Mouse (Mus musculus): Measurements from ENCODE around the gene Sipa1l2. TPM values are rescaled to one million over a fixed set of nuclear protein-coding genes. Genes with fewer than 3 reads are reported as not detected.
"Not testable (repeated sequence)": the region's sequence is repeated elsewhere in the genome, so short reads cannot be mapped to it uniquely, and the experiment has no call there.

Sipa1l2 gene
- polyA plus RNA-seq, 2 experiments from 2014 or later = 2.8 to 3.0 TPM

DNA sequence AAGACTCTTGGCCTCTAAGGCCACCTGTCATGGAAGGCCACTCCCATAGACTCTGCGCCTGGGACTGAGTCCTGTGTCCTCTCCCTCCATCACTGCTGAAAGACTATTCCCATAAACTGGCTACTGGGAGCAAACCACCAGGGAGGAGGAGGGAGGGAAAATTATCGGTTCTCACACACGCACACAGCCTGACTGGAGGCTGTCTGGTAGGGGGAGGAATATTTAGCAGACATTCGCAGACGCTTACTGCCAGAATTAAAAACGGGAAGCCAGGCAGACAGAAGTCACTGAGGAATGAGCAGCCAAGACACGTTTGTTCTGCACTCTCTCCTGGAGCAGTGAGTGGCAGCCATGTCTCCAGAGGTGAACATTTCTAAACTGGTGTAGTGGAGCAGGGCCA, 35.9 kb downstream of the Sipa1l2 start:
- ATAC-seq = no peak

DNA sequence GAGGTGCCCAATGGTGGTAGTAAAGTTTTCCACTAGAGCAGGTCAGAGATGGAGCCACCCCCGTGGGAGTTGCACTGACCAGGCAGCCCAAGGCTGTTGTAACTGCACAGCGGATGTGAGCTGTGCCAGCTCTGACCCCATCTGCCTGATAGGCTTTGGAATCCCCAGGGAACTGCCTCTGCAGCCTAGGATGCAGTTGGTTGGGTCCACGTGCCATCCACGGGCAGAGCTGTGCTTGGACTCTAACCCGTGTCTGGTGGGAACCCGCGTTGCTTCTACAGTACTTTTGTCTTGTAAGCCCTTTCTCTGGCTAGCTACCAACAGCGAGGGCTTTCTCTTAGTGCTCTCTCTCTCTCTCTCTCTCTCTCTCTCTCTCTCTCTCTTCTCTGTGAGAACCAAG, 36.7 kb downstream of the Sipa1l2 start:
- ATAC-seq = no peak

DNA sequence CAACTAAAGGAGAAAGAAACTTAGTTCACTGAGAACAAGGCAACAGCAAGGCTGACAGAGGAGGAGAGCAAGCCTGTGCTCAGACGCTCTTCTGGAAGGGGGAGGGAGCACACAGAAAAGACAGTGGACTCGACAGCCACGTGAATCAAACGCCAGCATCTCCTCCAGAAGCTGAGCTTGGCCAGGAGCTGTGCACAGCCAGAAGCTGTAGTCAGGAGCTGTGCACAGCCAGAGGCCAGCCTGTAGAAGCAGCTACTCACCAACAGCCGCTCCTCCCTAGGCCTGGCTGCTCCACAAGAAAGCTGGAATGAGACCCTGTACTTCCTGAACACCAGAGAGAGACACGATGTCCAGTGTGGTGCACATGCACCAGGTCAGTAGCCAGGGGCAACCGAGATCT, 37.4 kb downstream of the Sipa1l2 start:
- peak; percentile 36 for ATAC-seq

DNA sequence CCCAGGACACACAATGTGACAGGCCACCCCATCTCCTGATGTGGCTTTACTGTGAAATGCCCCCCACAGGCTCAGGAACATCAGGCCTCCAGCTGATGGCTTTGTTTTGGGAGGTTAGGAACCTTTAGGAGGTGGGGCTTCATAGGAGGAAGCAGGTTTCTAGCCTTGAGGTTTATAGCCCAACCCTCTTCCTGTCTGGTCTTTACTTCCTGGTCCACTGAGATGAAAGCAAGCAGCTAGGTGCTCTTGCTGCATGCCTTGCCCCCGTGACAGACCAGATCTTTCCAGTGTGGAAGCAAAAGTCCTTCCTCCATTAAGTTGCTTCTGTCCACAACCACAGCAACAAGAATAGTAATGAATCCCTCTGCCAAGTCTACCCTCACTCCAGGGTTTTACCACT, 38.0 kb downstream of the Sipa1l2 start:
- peak; percentile 98 for ATAC-seq

DNA sequence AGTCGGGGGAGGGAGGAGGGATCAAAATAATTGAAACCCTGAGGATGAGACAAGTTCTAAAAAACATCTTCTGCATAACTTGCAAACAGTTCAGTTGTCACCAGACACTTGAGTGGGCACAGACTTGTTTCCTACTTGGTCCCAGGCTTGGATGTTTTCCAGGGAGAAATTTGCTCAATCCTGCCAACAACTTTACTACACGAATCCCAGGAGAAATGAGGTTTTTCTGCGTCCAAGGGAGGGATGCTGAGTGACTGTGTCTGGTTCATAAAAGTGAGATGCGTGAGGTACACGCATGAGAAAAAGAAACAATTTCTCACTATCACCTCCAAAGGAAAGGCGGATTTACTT, 38.5 kb downstream of the Sipa1l2 start:
- no peak for ATAC-seq

DNA sequence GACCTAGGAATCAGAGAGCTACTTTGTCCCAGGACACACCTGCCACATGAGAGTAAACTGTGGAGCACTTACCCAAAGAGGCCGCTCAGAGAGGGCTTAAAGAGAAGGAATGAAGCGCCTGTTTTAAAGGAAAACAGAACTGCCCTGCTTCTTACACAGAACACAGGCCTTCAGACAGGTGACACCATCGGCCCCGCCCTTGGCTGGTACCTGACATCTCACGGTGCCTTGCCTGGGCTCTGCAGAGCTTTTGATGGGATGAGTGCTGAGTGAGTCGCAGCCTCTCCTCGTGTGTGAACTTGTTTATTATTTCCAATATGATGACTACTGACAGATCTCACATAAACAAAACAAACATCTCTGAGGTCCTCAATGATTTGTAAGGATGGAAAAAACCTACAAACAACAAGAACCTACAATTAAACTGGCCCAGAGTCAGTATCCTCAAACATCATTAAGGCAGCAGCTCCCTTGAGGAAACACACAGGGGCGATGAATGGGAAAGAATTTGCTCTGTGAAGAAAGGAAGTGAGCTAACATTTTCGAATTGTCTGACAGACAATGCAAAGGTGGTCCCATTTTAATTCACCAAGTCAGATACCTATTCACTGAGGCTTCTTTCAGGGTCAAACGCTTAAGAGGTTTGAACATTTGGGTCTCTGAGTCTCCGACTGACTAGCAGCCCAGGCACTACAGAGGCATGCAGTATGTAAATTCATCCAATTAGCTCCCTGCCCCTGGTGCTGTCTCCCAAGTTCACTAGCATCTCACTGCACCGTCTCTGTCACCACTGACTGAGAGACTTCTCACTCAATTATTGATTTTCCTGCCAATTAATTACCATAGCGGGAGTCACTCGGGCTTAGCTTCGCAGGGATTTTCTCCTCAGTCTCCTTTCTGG, 39.2 kb downstream of the Sipa1l2 start:
- ATAC-seq = no peak

DNA sequence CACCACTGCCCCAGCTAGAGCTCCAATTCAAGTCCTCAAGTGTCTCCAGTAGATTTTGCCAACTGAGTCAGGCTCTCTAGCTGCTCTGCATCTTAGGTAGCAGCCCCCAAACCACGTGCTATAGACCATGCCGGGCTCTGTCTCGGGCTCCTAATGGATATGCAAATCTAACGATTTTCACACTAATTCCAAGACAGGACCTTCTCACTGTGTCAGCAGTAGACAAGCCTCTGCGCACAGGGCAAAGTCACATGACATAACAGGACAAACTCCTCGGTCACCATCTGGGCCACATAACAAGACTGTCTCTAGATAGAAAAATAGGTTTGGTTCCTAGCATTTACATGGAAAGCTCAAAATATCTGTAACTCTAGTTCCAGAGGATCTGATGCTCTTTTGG, 40.6 kb downstream of the Sipa1l2 start:
- no peak for ATAC-seq

DNA sequence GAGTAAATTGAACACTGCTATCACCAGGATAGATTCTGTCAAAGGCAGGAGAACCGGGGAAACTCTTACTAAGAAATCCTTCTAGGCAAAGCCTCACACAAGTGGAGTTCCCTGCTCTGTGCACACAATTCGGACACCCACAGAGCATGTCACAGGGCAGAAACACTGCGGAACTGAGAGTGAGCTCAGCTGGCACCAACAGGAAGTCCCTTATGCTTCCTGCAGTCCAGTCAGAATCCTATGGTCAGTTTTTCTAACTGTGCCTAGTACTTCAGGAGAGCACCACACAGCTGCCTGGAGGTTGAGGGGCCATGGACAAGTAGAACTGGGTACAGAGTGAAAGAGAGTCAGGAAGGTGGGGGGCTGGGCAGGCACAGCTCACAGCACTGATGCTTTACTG, 41.7 kb downstream of the Sipa1l2 start:
- ATAC-seq = no peak

DNA sequence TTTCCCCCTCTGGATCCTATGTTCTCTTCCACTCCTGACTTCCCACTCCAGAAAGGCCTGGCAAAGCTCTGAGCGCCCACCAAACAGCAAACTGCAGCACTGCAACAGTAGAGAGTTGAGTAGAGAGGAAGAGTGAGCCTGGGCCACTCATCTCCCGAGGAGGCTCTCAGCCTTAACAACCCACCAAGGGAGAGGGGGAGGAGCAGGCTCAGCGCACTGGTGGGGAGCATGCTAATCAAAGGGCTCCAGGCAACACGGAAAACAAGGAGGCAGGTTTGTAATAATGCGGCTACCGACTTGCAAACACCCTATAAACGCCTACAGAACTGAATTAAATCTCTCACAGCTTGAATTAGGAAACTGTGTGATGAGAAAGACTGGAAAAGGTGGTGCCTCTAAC, 42.6 kb downstream of the Sipa1l2 start:
- no peak for ATAC-seq

DNA sequence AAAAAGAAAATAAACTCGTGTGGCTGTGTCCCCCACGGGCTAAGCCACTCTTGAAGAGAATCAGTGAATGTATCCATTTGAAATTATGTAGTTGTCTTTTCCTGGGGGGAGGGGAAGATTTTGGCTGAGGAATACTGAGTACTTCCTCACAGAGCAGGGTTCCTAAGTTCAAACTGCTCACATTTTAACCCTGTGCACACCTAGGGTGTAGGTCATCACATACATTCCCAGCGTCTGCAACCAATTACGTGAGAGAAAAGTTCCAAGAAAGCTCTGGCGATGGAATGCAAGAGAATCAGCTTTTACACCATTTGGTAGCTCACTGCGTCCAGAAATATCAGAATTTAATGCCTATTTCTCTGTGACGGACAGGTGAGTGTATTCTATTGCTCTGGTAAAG, 43.0 kb downstream of the Sipa1l2 start:
- no peak for ATAC-seq

DNA sequence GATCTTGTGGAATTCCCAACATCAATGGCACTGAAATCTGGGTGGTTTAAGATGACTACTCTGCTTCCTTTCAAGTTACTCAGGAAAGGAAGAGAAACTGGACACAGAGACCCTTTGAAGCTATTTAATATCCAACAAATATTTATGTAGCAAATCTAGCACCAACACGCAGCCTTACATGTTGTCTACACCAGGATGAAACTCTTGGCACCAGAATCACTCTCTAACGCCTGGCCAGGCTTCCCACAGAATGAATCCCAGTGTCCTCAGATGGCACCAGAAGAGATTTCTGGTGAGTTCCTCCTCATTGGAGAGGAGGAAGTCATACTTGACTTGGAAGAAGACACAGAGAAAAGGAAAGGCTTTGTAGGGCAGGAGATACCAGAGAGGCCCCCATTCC, 45.1 kb downstream of the Sipa1l2 start:
- ATAC-seq = no peak

DNA sequence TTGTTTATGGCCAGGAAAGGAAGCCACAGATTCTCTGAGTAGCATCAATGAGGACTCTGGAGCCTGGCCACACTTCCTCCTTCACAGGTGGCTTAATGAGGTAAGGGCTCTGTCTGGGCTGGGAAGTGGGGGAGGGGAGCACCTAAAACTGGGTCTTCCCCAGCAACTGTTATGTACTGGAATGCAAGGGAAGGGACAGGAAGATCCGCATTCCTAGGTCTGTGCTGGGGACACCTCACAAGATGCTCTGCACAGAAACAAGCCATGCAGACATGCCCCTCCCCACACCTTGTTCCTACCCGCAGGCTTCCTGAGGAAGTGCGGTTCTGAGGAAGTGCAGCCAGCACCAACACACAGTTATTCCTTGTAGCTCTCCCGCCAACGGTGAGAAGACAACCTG, 46.4 kb downstream of the Sipa1l2 start:
- ATAC-seq = peak; percentile 38

DNA sequence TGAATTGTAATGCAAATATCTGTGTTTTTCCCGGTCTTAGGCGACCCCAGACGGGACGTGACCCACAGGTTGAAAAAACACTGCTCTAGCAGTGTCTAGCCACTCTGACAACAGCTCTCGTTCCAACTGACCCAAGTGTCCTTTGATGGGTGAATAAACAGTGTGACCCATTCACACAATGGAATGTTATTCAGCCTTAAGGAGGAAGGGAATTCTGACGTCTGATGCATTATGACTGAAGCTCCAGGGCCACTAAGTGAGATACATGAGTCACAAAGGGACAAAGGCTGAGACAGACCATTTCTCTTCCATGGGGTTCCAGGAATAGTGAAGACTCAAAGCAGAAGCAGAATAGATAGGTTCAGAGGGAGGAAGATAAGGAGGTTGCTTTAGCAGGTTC, 47.5 kb downstream of the Sipa1l2 start:
- no peak for ATAC-seq

DNA sequence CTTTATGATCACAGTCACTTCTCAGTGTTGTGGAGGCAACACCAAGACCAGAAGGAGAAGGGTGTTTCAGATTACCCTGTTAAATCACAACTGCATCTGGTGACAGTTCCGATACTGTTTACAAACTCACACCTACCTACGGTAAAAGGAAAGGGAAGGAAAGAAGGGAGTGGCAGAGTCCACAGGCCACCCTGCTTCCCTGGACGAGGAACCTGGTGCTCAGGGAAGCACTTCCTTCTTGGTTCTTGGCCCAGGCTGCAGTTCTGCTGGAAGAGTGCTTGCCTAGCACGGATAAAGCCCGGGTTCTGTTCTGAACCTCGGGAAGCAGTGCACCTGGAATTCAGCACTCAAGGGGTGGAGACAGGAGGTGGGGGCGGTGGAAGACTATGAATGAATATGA, 48.5 kb downstream of the Sipa1l2 start:
- no peak for ATAC-seq

DNA sequence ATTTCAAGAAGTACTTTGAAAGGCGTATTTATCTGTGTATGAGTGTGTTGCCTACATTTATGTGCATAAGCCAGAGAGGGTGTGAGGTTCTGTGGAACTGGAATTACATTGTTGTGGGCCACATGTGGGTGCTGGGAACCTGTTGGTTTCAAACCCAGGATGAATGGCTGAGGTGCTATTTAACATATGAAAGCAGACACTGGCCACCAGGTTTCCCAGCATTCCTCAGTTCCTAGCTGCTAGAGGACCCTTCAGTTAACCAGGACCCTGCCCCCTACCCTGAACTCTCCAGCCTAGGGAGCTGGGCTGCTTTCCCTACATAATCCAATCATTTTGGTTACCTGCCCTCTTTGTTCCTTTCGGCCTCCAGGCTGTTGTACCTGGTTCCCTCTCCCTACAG, 49.3 kb downstream of the Sipa1l2 start:
- ATAC-seq = not testable (repeated sequence)

DNA sequence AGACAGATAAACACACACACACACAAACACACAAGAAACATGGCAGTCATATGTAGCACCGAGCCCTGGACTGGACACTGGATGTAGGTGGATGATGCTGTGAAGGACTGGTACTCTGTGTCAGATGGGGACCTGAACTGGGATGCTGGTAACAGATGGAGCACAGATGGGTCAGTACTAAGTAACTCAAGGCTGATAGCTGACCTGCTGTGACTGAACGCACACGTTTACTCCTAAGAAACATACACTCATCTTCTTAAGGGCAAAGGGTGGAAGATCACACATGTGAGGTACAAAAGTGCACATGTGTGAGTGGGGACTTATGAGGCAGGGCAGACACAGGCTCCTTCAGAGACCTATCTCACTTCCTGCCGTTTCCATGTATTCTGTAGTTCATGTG, 50.7 kb downstream of the Sipa1l2 start:
- no peak for ATAC-seq

DNA sequence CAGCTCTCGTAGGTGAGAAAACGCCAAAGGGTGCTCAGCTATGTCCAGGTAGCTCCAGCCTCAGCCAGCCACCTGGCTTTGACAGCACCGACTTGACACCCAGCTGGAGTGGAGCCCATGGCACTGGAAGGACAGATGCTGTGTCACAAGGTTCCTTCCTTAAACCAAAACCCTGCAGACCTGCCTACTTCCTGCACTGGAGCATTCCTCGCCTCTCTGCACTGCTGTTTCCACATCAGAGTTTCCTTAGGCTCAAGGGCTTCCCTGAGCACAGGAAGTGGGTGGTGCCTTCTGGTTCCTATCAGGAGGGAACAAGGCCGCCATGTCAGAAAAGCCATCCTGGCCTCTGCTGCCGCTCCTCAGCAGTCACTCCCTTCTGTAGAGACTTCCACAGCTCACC, 51.3 kb downstream of the Sipa1l2 start:
- peak; percentile 67 for ATAC-seq

DNA sequence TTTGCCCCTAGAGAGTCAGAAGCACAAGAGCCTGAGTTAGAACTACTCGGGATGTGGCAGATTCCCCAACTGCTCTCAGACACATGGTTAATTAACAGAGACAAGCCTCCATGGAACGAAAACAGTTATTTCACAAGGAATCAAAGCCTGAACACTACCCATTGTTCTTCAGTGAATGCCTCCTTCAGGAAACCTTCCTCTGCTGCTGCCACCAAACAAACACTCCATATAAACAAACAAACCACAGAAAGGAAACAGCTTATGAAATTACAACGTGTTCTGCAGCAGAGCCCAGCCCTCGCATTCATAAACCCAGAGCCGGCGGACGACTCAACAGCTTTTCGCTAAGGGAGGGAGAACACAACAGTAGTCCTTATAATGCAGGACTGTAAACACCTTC, 52.2 kb downstream of the Sipa1l2 start:
- ATAC-seq = no peak

DNA sequence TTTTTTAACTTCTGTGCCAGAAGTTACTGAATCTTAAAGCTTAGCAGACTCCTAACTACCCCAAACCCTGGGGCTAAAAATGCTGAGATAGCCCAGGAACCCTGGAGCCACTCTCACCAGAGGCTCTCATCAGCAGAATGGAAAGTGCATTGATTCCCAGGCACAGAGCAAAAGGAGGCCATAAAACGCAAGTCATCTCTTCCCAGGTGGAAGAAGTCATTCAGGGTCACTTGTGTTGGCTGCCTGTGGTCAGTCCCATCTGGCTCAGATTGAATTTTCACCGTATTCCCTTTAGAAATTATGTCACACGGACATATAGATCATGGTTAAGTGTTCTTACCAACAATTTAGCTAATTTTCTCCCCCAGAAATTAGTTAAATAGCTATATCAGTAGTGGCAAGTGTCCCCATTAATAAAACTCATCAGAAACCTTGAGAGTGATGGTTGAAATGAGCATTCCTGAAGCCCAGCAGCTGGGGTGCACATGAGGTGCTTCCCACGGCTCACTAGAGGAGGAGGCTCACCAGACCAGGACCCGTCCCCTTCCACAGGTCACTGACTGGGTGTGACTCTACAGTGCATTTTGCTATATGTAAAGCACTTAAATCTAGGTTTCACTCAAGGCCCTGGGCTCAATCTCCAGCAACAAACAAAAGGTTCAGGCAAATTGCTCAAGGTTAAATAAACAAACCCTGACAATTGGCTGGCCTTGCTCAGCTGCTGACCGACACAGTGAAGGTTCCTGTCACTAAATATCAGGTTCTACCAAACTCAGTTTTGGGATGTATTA, 53.3 kb downstream of the Sipa1l2 start:
- ATAC-seq = no peak

DNA sequence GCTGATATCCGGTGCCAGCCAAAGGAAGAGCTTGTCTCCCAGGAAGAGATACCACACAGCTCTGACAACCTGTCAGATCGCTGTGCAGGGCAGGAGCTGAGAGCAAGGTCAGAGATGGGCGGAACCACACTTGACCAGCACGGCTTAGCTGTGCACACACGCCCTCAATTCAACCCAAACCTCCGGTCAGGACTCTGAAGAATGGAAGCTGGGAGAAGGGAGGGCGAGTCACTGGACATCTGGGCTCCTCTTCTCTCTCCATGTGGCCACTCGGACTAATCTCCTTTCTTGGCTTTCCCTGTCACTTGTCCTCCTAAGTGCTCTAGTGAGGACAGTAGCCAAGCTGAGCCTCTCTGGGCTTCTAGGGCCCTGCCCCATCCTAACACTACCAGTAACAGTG, 53.9 kb downstream of the Sipa1l2 start:
- no peak for ATAC-seq

DNA sequence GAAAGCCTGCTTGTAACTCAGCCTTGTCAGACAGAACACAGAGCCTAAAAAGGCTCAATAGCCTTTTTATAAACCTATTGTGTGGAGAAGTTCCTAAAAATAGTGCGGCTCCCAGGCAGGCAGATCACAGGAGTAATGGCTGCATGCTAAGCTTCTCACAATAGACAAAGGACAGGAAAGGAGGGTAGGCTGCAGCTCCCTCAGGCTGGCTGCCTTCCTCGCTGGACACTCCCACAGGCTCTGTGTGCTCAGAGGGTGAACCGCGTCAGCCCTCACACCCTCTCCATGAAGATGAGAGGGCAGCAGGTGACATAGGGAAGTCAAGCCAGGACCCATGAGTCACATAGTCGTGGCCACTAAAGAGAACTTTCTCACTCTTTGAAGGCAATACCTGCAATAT, 55.7 kb downstream of the Sipa1l2 start:
- ATAC-seq = no peak

DNA sequence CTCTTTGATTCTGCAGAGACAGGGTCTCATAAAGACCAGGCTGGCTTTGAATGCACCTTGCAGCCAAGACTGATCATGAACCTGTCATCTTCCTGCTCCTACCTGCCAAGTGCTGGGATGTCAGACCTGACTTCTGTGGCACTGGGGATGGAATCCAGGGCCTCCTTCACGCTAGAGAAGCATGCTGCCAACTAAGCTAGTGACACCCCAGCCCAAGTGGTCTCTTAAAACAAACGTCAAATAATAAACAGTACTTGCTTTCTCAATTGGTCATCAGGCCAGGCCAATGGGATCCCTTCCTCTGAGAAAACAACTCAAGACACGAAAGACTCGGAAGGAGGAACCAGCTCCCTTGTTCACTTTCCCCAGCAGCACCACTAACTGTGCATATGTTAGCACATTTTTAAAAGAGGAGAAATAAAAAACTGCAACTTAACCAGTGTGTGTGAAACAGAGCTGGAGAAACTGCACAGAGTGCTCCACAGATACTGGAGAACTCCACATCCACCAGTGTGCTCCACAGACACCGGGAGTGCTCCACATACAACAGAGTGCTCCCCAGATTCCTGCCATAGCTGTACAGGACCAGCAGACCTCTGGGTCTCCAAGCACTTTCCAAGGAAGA, 56.3 kb downstream of the Sipa1l2 start:
- ATAC-seq = no peak

DNA sequence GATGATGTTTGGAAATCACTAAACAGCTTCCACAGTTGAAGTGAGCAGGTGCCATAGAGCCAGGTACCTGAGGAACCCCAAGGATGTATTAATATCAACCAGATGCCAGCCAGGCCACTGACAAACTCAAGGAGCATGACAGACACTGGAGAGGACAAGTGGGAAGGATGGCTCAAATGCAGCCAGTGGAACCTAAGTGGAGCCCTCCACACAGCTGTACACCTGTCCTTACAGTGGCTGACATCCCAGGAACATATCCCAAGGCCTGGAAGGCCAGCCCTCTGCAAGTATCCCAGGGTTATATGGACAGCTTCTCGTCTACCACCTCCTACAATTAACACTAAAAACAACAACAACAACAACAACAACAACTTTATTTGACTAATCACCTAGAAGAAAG, 57.0 kb downstream of the Sipa1l2 start:
- no peak for ATAC-seq
